Mouse (Mus musculus) frontal cortex, postnatal 36 days (tissue): ENCODE measurements around the gene Fam167b.
"Not testable (repeated sequence)": the region's sequence is repeated elsewhere in the genome, so short reads cannot be mapped to it uniquely, and the experiment has no call there.

Source experiments
- DNase-seq, 2 experiments: peaks; one replicate each; pipeline ENCODE4 v3.0.0; 2022; ENCODE audit warnings: low spot score in 2 of 2

Gene Fam167b

GRCm38 (mm10) chr4:129561184-129561583 is 17.2 kb downstream of the Fam167b start:
- DNase-seq: no peak

GRCm38 (mm10) chr4:129558321-129558955 is 19.9 kb downstream of the Fam167b start:
- no peak for DNase-seq

DNA sequence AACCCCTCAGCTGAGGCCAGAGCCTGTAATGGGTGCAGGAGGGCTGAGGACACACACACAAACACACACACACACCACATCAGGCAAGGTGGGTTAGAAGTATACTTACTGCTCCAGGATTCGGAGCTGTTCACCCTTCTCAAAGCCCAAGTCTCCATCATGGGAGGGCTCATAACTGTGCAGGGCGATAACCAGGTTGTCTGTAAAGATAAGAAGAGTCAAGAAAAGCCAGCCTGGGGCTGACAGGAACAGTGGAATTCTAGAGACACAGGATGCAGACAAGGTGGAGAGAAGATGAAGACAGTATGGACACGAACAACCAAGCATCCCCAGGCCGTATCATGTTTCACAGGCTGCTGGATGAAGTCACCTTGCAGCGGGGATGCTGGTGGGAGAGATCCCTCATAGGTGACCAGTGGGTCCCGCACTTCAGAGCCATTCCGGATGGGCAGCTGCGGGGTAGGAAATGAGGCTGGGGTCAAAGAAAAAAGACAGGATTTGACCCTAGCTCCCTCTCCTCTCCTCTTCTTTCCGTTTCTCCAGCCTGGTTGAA is 21.0 kb downstream of the Fam167b start:
- DNase-seq: no peak

DNA sequence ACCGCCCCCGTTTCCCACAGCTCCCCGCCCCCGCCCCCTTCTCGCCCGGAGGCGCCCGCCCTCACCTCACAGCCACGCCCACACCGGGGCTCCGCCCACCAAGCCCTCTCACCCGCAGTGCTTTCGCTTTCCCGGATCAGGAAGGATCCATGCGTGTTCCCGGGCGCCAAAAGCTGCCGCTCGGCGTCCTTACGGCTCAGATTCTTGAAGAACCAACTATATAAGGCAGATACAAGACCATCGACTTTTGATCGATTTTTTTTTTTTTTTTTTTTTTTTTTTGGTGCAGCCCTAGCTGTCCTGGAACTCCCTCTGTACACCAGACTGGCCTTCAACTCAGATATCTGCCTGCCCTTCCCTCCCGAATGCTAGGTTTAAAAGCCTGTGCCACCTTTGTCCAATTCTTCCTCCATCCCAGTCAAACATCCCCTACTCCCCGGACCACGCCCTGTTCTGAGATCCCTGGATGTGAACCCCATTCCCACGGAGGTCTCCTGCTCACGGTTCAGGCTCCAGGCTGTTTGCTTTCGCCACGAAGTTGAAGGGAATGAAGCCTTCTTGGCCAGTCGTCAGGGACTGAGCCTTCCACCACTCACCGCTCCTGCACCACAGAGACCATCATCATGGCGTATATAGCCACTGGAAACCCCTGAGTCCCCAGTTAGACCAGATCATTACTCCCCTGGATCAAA is 21.7 kb downstream of the Fam167b start:
- peak; percentile 70 to 76 for DNase-seq

- DNase-seq: no peak
These were observed 22.4 kb downstream of the Fam167b start for GRCm38 (mm10) chr4:129555862-129556531.

- peak in 1 of 2 experiments; percentile 31 for DNase-seq
These were observed 22.9 kb downstream of the Fam167b start for GRCm38 (mm10) chr4:129555421-129555861.

- not testable (repeated sequence) for DNase-seq
These were observed 23.8 kb downstream of the Fam167b start for GRCm38 (mm10) chr4:129554512-129554911.

GRCm38 (mm10) chr4:129550295-129550694 is 28.1 kb downstream of the Fam167b start:
- DNase-seq: no peak

GRCm38 (mm10) chr4:129549306-129549705 is 29.0 kb downstream of the Fam167b start:
- no peak for DNase-seq

- DNase-seq: not testable (repeated sequence)
These were observed 30.7 kb downstream of the Fam167b start for GRCm38 (mm10) chr4:129547631-129548030.

DNA sequence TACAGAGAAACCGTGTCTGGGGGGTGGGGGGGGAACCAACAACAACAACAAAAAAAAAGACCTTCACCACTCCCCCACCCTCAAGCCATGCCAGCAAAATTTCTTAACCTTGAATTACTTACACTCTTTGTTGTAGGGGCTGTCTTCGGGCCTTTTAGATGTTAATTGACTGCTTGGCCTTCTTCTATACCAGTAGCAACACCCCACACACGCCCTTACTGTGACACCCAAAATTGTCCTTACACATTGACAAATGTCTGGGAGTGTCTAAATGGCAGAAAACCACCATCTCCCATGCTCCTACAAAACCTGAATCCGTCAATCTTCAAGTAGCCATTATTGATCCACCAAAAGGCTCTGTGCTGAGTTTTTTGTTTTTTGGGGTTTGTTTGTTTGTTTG is 34.2 kb downstream of the Fam167b start:
- no peak for DNase-seq

DNA sequence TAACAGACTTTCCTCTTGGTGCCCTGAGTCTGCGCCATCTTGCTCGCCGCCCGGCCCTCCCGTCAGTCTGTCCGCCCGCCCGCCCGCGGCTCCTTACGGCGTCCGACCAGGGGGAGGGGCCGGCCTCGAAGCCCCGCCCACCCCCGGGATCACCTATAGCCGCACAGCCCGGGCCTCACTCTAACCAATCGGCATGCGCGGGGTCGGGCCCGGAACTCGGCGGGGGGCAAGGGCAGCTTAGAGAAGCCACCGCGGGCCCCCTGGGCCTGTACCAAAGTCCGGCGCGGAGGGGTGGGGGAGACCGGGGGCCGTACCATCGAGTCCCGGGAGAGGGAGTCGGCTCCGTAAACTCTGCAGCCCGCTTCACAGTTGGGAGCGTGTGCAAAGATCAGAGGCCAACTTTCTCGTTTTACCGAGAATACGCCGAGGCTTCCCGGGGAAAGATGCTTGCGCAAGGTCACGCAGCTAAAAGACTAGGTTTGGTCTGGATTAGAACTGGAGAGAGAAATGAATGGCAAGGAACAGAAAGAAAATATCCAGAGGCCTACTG is 35.7 kb downstream of the Fam167b start, which contains the start of gene Hdac1:
Gene Hdac1, minus strand, starts transcription at position 122 of the 550 bp plus-strand sequence.
- peak; percentile 92 to 94 for DNase-seq

DNA sequence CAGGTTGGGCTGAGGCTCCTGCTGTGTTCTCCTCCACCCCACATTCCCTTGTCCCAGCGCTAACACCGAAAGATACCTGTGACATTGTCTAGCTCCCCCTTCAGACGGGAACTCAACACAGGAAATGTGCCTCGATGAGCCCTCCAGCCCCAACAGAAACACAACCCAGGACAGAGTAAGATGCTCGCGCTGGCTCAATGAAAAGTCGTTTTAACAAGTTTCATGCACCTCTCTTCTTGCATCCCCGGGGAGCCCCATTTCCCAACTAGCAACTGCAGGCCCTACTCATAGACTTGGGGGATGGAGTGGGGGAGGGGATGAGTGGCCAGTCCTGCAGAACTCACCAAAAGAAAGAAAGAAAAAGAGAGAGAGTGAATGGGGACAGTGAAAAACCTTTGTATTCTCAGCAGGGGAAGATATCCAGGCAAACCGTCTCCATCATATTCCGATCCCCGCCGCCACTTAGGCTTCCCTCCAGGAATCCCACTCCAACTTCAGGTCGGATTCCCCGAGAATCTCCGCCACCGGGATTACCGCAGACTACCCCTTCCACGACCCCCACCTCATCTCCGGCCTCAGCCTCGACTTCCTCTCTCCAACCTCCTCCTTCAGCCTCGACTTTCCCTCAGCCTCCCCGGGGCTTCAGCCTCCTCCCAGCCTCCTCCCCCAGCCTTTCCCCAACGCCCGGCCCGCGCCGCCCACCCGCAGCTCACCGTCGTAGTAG is 36.3 kb downstream of the Fam167b start:
- DNase-seq: peak in 1 of 2 experiments; percentile 12

DNA sequence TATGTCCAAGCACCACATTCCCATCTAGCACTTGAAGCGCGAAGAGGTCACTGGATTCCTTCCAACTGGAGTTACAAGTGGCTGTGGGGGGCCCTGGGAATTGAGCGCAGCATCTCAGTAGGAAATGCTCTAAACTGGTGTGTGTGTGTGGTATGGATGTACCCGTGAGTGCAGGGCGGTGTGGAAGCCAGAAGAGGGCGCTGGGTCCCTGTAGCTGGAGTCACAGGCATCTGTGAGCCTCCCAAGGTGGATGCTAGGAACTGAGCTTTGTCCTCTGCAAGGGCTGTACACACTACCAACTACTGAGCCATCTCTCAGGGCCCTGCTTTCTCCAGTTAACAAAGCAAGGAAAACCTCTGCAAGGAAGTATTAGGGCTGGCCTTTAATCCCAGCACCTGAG is 38.3 kb downstream of the Fam167b start:
- no peak for DNase-seq

DNA sequence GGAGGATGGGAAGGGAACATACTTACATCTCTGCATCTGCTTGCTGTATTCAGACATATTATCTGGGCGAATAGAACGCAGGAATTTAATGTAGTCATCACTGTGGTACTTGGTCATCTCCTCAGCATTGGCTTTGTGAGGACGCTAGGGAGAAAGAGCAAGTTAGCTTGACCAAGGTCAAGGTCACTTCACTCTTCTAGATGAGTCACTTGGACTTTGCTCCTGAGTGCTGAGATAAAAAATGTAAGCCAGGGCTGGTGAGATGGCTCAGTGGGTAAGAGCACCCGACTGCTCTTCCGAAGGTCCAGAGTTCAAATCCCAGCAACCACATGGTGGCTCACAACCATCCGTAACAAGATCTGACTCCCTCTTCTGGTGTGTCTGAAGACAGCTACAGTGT is 49.4 kb downstream of the Fam167b start:
- DNase-seq: not testable (repeated sequence)
